Mouse (Mus musculus) kidney, adult 2 months (tissue): ENCODE measurements around the gene Arpc4.

Experiments used
- CTCF ChIP-seq: fragments of 200-500 bp; conservative IDR thresholded peaks from 2 replicates; pipeline ENCODE4 v1.5.1; 2011; ENCODE audit warnings: low read depth, mild to moderate bottlenecking, control low read depth, low read length, moderate library complexity, mixed read lengths; ENCODE audit not compliant: insufficient read depth, insufficient read length
- POLR2A ChIP-seq: fragments of 200-500 bp; IDR thresholded peaks from one replicate; pipeline ENCODE4 v1.6.1; 2011; ENCODE audit warnings: low read depth, low read length, control low read depth

DNA sequence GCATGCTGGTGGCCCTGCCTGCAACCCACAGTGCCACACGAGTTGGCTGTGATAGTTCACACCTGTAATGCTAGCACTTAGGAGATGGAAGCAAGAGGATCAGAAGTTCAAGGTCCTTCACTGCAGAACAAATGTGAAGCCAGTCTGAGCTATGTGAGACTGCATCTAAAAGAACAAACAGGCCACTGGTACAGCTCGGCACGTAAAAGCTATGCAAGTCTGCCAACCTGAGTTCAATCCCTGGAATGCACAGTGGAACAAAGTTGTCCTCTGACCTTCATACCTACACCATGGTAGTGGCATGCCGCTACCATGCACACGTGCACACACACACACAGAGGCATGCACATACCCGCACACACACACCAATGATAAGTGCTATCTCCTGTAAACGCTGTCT, 46.3 kb downstream of the Arpc4 start:
- TF ChIP-seq POLR2A (no peak), CTCF (no peak)
